Mouse (Mus musculus): ENCODE results near the gene Fam219a. TPM values are rescaled to one million over a fixed set of nuclear protein-coding genes. Genes with fewer than 3 reads are reported as not detected.

The Fam219a gene
- polyA plus RNA-seq, 1 experiment = 161 TPM

GRCm38 (mm10) chr4:41556311-41556953 is 12.9 kb downstream of the Fam219a start:
- DNase-seq (ENCODE audit: extremely low spot score in 1 of 2, low spot score in 1 of 2) = no peak

GRCm38 (mm10) chr4:41554994-41555663 is 14.2 kb downstream of the Fam219a start:
- no peak for DNase-seq (ENCODE audit: extremely low spot score in 1 of 2, low spot score in 1 of 2)

- no peak for DNase-seq (ENCODE audit: extremely low spot score in 1 of 2, low spot score in 1 of 2)
Measured at GRCm38 (mm10) chr4:41553116-41553515, 16.2 kb downstream of the Fam219a start.

- peak in 1 of 2 experiments; percentile 88 for DNase-seq (ENCODE audit: extremely low spot score in 1 of 2, low spot score in 1 of 2)
Measured at GRCm38 (mm10) chr4:41552529-41552928, 16.8 kb downstream of the Fam219a start.

- DNase-seq (ENCODE audit: extremely low spot score in 1 of 2, low spot score in 1 of 2) = no peak
Measured at GRCm38 (mm10) chr4:41547086-41547485, 22.3 kb downstream of the Fam219a start.

- DNase-seq (ENCODE audit: extremely low spot score in 1 of 2, low spot score in 1 of 2) = peak in 1 of 2 experiments; percentile 41
Measured at GRCm38 (mm10) chr4:41545985-41546384, 23.4 kb downstream of the Fam219a start.

GRCm38 (mm10) chr4:41542136-41542535 is 27.2 kb downstream of the Fam219a start:
- DNase-seq (ENCODE audit: extremely low spot score in 1 of 2, low spot score in 1 of 2) = no peak

- DNase-seq (ENCODE audit: extremely low spot score in 1 of 2, low spot score in 1 of 2) = no peak
Measured at GRCm38 (mm10) chr4:41534866-41535265, 34.5 kb downstream of the Fam219a start.

- no peak for DNase-seq (ENCODE audit: extremely low spot score in 1 of 2, low spot score in 1 of 2)
Measured at GRCm38 (mm10) chr4:41532420-41532819, 36.9 kb downstream of the Fam219a start.

- DNase-seq (ENCODE audit: extremely low spot score in 1 of 2, low spot score in 1 of 2) = no peak
Measured at GRCm38 (mm10) chr4:41527996-41528395, 41.3 kb downstream of the Fam219a start.

- no peak for DNase-seq (ENCODE audit: extremely low spot score in 1 of 2, low spot score in 1 of 2)
Measured at GRCm38 (mm10) chr4:41527076-41527475, 42.3 kb downstream of the Fam219a start.

- no peak for DNase-seq (ENCODE audit: extremely low spot score in 1 of 2, low spot score in 1 of 2)
Measured at GRCm38 (mm10) chr4:41526553-41526952, 42.8 kb downstream of the Fam219a start.

GRCm38 (mm10) chr4:41524829-41525228 is 44.5 kb downstream of the Fam219a start:
- no peak for DNase-seq (ENCODE audit: extremely low spot score in 1 of 2, low spot score in 1 of 2)

GRCm38 (mm10) chr4:41523839-41524238 is 45.5 kb downstream of the Fam219a start:
- no peak for DNase-seq (ENCODE audit: extremely low spot score in 1 of 2, low spot score in 1 of 2)

- DNase-seq (ENCODE audit: extremely low spot score in 1 of 2, low spot score in 1 of 2) = peak in 1 of 2 experiments; percentile 85
Measured at GRCm38 (mm10) chr4:41522788-41523187, 46.5 kb downstream of the Fam219a start.

GRCm38 (mm10) chr4:41522136-41522535 is 47.2 kb downstream of the Fam219a start:
- DNase-seq (ENCODE audit: extremely low spot score in 1 of 2, low spot score in 1 of 2) = no peak

GRCm38 (mm10) chr4:41520641-41521040 is 48.7 kb downstream of the Fam219a start:
- no peak for DNase-seq (ENCODE audit: extremely low spot score in 1 of 2, low spot score in 1 of 2)

- no peak for DNase-seq (ENCODE audit: extremely low spot score in 1 of 2, low spot score in 1 of 2)
Measured at GRCm38 (mm10) chr4:41519195-41519594, 50.1 kb downstream of the Fam219a start.

GRCm38 (mm10) chr4:41518349-41518748 is 51.0 kb downstream of the Fam219a start:
- DNase-seq (ENCODE audit: extremely low spot score in 1 of 2, low spot score in 1 of 2) = no peak

GRCm38 (mm10) chr4:41517233-41517632 is 52.1 kb downstream of the Fam219a start, which contains the start of gene 1110017D15Rik:
Gene 1110017D15Rik (minus strand): TSS chr4:41517333.
- no peak for DNase-seq (ENCODE audit: extremely low spot score in 1 of 2, low spot score in 1 of 2)

- DNase-seq (ENCODE audit: extremely low spot score in 1 of 2, low spot score in 1 of 2) = no peak
Measured at GRCm38 (mm10) chr4:41513714-41514113, 55.6 kb downstream of the Fam219a start.

GRCm38 (mm10) chr4:41513309-41513708 is 56.0 kb downstream of the Fam219a start:
- DNase-seq (ENCODE audit: extremely low spot score in 1 of 2, low spot score in 1 of 2) = no peak
